Mouse (Mus musculus): Measurements from ENCODE around the gene Fam110a.

DNA sequence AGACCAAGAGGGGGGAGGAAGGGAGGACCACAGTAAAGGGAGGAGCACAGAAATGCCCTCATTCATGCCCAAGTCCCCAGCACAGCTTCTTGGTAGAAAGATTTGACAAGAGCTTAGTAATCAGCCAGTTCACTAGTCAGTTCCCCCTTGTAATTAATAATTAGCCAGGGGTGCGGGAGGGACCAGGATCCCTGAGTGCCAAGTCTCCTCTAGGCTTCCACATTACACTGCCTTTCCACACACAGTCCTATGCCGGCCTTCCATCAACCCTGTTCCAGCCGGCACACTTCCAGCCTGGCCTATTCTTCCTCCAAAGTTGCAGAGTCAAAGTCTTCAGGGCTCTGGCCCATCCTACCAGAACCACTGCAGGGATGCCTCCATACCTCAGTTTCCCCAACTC, 4.0 kb downstream of the Fam110a start:
- TF ChIP-seq CTCF (IDR thresholded peaks at IDR 0.05; ENCODE audit: low read depth) (no peak), EP300 (IDR thresholded peaks at IDR 0.05; ENCODE audit: low read depth) (no peak)

Data from liver, embryonic 14.5 days (tissue).